Mouse (Mus musculus): Measurements from ENCODE around the gene Ugt2a2.
"Not testable (repeated sequence)": the region's sequence is repeated elsewhere in the genome, so short reads cannot be mapped to it uniquely, and the experiment has no call there.

Ugt2a2 gene

GRCm38 (mm10) chr5:87482160-87482559 lies at the start of gene Ugt2a2:
Gene Ugt2a2 (minus strand): TSS chr5:87482260.
- DNase-seq (ENCODE audit: low spot score) = no peak

- not testable (repeated sequence) for DNase-seq (ENCODE audit: low spot score)
Measured at GRCm38 (mm10) chr5:87523561-87523960, 41.5 kb upstream of the Ugt2a2 start.

DNA sequence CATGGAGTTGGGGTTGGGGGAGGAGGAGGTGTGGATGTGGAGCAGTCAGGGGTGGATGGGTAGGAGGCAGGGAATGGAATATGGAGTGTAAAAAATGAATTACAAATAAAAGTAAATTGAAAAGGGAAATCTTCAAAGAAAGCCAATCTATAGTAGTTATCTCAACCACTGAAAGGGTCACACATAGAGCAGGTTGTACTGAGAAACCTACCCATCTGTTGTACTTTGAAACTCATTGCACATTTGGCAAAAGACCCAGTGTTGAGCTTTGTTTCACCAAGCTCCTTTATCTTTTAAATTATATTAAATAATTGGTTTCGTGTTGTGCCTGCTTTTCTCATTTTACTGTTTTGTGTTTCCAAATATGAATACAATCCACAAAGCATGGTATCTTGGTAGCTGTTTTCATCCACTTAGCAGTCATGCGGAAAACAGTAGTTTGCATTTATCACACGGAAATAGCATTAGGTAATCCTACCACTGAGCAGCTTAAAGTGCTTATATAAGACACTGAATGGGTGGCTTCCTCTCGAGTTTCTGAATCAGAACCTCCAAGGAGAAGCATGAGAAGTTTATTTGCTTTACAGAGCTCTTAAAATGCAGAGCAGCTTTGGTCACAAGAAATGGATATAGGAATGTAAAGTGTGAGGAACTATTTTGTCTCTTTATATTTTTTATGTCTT lies 23.9 kb upstream of the Ugt2a2 start:
- no peak for DNase-seq (ENCODE audit: low spot score)

- no peak for DNase-seq (ENCODE audit: low spot score)
Measured at GRCm38 (mm10) chr5:87502687-87503086, 20.6 kb upstream of the Ugt2a2 start.

GRCm38 (mm10) chr5:87499341-87499740 lies 17.3 kb upstream of the Ugt2a2 start:
- DNase-seq (ENCODE audit: low spot score) = no peak

DNA sequence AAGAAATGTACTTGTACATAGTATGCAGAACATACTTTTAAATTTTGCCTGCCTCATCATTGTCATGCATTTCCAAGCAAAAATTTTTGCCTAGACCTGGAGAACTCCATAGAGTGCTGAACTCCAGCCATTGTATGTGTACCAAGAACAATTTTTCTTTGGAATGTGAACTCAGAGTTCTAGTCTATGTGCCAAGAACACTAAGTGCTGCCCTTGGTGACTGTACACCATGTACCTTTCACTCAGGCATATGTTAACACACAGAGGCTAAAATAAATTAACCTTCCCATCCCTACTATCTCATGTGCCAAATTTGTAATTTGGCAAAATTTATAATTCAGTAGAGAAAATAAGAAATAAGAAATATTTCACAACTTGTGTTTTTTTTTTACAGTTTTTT lies 16.9 kb upstream of the Ugt2a2 start:
- no peak for DNase-seq (ENCODE audit: low spot score)

- no peak for DNase-seq (ENCODE audit: low spot score)
Measured at GRCm38 (mm10) chr5:87490771-87491170, 8.7 kb upstream of the Ugt2a2 start, which contains the start of gene Ugt2a1. Gene Ugt2a1 (minus strand): TSS chr5:87490871.

- not testable (repeated sequence) for DNase-seq (ENCODE audit: low spot score)
Measured at GRCm38 (mm10) chr5:87486706-87487105, 4.6 kb upstream of the Ugt2a2 start, which contains the start of gene Gm43638. Gene Gm43638 (minus strand): TSS chr5:87486806.

GRCm38 (mm10) chr5:87458810-87459209 lies 23.2 kb downstream of the Ugt2a2 start:
- DNase-seq (ENCODE audit: low spot score) = no peak

GRCm38 (mm10) chr5:87457701-87458100 lies 24.4 kb downstream of the Ugt2a2 start:
- DNase-seq (ENCODE audit: low spot score) = no peak

- DNase-seq (ENCODE audit: low spot score) = no peak
Measured at GRCm38 (mm10) chr5:87456216-87456850, 25.7 kb downstream of the Ugt2a2 start.

DNA sequence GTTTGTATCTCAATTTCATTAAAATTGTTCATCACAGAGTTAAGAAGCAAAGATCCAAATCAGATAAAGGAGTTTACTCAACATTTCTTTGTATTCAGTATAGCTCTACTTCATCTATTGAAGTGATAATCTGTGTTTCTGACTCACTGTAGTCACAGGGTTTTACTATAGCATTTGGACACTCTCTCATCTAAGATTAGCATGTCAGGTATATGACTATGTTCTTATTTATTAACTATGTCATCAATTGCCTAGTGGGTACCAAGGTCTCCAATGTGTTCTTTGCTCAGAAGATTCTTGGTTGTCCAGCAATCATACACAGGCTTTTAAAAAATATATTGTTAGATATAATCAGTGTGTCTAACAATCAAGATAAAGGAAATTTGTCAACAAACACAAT lies 26.5 kb downstream of the Ugt2a2 start:
- DNase-seq (ENCODE audit: low spot score) = no peak

DNA sequence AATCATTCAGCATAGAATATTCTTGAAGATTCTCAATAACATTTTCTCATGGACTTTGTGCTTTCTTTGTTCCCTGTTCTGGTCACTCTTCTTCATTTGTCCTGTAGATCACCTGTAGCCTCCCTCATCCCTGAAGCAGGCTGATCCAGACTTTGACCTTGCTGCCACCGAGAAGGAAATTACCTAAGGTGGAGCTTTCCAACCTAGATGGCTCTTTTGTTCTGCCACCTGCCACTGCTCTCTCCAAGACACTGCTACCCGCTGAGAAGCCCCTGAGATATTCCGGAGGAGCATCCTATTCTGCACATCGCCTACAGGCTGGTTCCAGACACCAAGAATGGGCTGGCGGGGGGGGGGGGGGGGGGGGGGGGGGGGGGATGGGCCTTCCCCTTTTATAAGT lies 29.5 kb downstream of the Ugt2a2 start:
- not testable (repeated sequence) for DNase-seq (ENCODE audit: low spot score)

- no peak for DNase-seq (ENCODE audit: low spot score)
Measured at GRCm38 (mm10) chr5:87436264-87436663, 45.8 kb downstream of the Ugt2a2 start.

DNA sequence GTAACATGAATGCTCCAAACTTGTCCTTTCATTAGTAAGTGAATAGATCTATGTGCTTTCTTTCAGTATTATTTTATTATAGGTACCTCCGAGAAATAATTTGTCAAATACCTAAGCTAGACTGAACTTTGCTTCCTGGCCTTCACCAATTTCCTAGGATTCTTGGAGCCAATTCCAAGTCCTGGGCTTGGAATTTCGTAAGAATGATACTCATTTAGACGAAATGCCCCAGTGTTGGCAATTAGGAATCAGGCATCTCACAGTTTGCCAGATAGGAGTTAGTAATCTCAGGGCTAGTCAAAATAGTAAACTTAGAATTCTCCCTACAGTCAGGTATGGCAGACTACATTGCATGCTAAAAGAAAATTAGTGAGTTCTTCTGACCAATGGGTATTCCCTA lies 56.4 kb downstream of the Ugt2a2 start:
- no peak for DNase-seq (ENCODE audit: low spot score)

GRCm38 (mm10) chr5:87424041-87424440 lies 58.0 kb downstream of the Ugt2a2 start, which contains the start of gene Ugt2b38:
Gene Ugt2b38 (minus strand): TSS chr5:87424203.
- DNase-seq (ENCODE audit: low spot score) = not testable (repeated sequence)
